In the genomic region with DNA sequence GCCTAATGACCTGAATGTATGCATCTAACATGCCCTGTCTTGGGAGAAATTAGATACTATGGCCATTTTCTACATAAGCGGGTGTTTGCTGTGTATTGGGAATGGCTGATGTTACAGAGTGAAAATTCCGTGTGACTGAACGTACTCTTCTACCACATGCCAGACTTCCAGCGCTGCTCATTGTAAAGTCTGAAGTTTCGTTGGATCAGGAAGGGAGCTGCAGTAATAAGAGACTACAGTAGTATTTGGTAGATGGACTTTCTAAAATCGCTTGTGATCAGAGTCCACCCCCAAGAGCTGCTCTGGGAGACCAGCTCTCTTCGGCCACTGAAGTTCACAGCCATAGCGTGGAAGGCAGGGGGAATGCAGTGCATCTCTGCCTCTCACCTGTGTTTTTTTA, we compare ENCODE assay signal across 8 mouse cellular contexts. TPM values are rescaled to one million over a fixed set of nuclear protein-coding genes. Genes with fewer than 3 reads are reported as not detected.
DNase-seq lines count a peak whose midpoint lies in the region; ATAC-seq lines count a peak whose summit lies in the region.

No protein-coding gene starts in this region.

- peak overlapping the region; percentile 87 for H3K4me3 ChIP-seq in erythroblast, embryonic 14.5 days (replicated peaks)
- H3K4me3 ChIP-seq in liver, embryonic 12.5 days, result peak overlapping the region; percentile 78

- DNase-seq in thymus, postnatal 14 days, result peak; percentile 13
- no peak for DNase-seq in thymus, postnatal 0 days (ENCODE audit: low spot score)
- no peak for DNase-seq in urinary bladder, postnatal 14 days (ENCODE audit: low spot score)
- DNase-seq in adrenal gland, adult 18-20 months (ENCODE audit: low spot score in 2 of 2), result no peak
- no peak for DNase-seq in MN1 (ENCODE audit: low spot score)

- peaks cover 50% of the 10 kb centered on the region for H3K36me3 ChIP-seq in erythroblast, embryonic 14.5 days (ENCODE audit: control insufficient read depth)
- peaks cover 47% of the 10 kb centered on the region for H3K36me3 ChIP-seq in liver, embryonic 12.5 days

- no peak; the same call in 1 of the 2 replicates for ATAC-seq in erythroblast, adult 5-6 weeks (replicated peaks; ENCODE audit: low FRiP score, poor library complexity, severe bottlenecking)
- no peak for ATAC-seq in liver, embryonic 12.5 days

- H3K27ac ChIP-seq in liver, embryonic 12.5 days, result peak overlapping the region; percentile 89

- peaks cover 55% of the 10 kb centered on the region for H3K4me1 ChIP-seq in erythroblast, embryonic 14.5 days (ENCODE audit: control insufficient read depth)
- peaks cover 53% of the 10 kb centered on the region for H3K4me1 ChIP-seq in liver, embryonic 12.5 days

- WGBS in liver, embryonic 12.5 days (ENCODE audit: insufficient replicate concordance), result under 1% methylated on average over 8 of the region's 8 CpGs

- no peaks in the 10 kb centered on the region for H3K27me3 ChIP-seq in erythroblast, embryonic 14.5 days (ENCODE audit: control insufficient read depth)
- H3K27me3 ChIP-seq in liver, embryonic 12.5 days (replicated peaks), result no peaks in the 10 kb centered on the region

- no peaks in the 10 kb centered on the region for H3K9me3 ChIP-seq in erythroblast, embryonic 14.5 days (ENCODE audit: control insufficient read depth, low read length)
- no peaks in the 10 kb centered on the region for H3K9me3 ChIP-seq in liver, embryonic 12.5 days (replicated peaks)

- H3K4me2 ChIP-seq in liver, embryonic 12.5 days, result peak overlapping the region; percentile 74

- H3K9ac ChIP-seq in liver, embryonic 12.5 days, result peak overlapping the region; percentile 94

RNA-seq across cellular contexts. Expression of a gene that starts 1.3 kb away (rescaled TPM):
- 13.5 and 15.7 TPM in 2 replicates for polyA plus RNA-seq in erythroblast, embryonic 14.5 days (2012)
- 37.2 and 67.4 TPM in 2 replicates for total RNA-seq in erythroblast, adult 5-6 weeks (2015; ENCODE audit: low replicate concordance)
- 39.2 and 80.6 TPM in 2 replicates for total RNA-seq in erythroblast, adult 5-6 weeks (2017; ENCODE audit: low replicate concordance)
- polyA plus RNA-seq in thymus, postnatal 0 days (2015; fragmentation: Nextera tagmentation; extraction: Ambion mirVana), result 384 and 399 TPM in 2 replicates
- polyA plus RNA-seq in liver, embryonic 12.5 days (2016; fragmentation: Nextera tagmentation; extraction: Ambion mirVana), result 199 and 210 TPM in 2 replicates
- total RNA-seq in adrenal gland, adult 18-20 months (2021), result 10 to 100 TPM; 15.1 to 22.6 TPM

Comparison
In these comparisons a context has a peak if more than half of its experiments do, and no peak if none do; other contexts are left out.
1. RNA of a gene that starts 1.3 kb away (polyA plus RNA-seq): 384 to 399 TPM in thymus, postnatal 0 days and 199 to 210 TPM in liver, embryonic 12.5 days; 13.5 to 15.7 TPM in erythroblast, embryonic 14.5 days; every median in the first group is over 10 times any median in the second.